Mouse (Mus musculus) heart, embryonic 13.5 days (tissue): Measurements from ENCODE around the gene Retn. TPM values are rescaled to one million over a fixed set of nuclear protein-coding genes. Genes with fewer than 3 reads are reported as not detected.

ENCODE experiments used
- ATAC-seq: fragments of 200-750 bp; cut with Nextera tagmentation; 2 replicates; pipeline ENCODE4 v1.8.0; 2017; ENCODE audit warnings: moderate TSS enrichment; ENCODE audit not compliant: insufficient number of reproducible peaks, low FRiP score, low TSS enrichment; ENCODE audit errors: extremely low read depth
- H3K27ac ChIP-seq: fragments of 300-500 bp; sonication (generic); replicated peaks from 2 replicates; pipeline ENCODE4 v1.5.1; 2015; ENCODE audit warnings: moderate library complexity, mild to moderate bottlenecking, inconsistent platforms
- H3K27me3 ChIP-seq: fragments of 300-500 bp; sonication (generic); replicated peaks from 2 replicates; pipeline ENCODE4 v1.6.1; 2015; ENCODE audit warnings: mild to moderate bottlenecking, inconsistent platforms
- H3K36me3 ChIP-seq: fragments of 300-500 bp; sonication (generic); 2 replicates; pipeline ENCODE4 v1.6.1; 2015; ENCODE audit warnings: mild to moderate bottlenecking, inconsistent platforms
- H3K4me1 ChIP-seq: fragments of 300-500 bp; sonication (generic); 2 replicates; pipeline ENCODE4 v1.6.1; 2015; ENCODE audit warnings: inconsistent platforms
- H3K4me2 ChIP-seq: fragments of 300-500 bp; sonication (generic); 2 replicates; pipeline ENCODE4 v1.6.1; 2015; ENCODE audit warnings: inconsistent platforms, mild to moderate bottlenecking, moderate library complexity
- H3K4me3 ChIP-seq: fragments of 300-500 bp; sonication (generic); 2 replicates; pipeline ENCODE4 v1.5.1; 2015; ENCODE audit warnings: moderate library complexity, mild to moderate bottlenecking, inconsistent platforms
- H3K9ac ChIP-seq: fragments of 300-500 bp; sonication (generic); 2 replicates; pipeline ENCODE4 v1.6.1; 2015; ENCODE audit warnings: inconsistent platforms, mild to moderate bottlenecking, moderate library complexity
- H3K9me3 ChIP-seq: fragments of 300-500 bp; sonication (generic); 2 replicates; pipeline ENCODE4 v1.6.1; 2016; ENCODE audit warnings: inconsistent platforms
- WGBS: fragments of 180-500 bp; shearing (Covaris S2); methylation state at CpG from one replicate; pipeline ENCODE4 v1.1.7; 2015; ENCODE audit warnings: mixed read lengths; 5-methylcytosine and 5-hydroxymethylcytosine counted together
- polyA plus RNA-seq: library from polyadenylated mRNA; unstranded; fragments of >200 nt; fragmentation: Nextera tagmentation; extraction: Ambion mirVana; gene quantifications from 2 replicates; pipeline ENCODE4 v1.2.1, GENCODE M21; 2015

Retn gene
- polyA plus RNA-seq, 1 experiment from 2014 or later = not detected

- ATAC-seq = no peak
Measured at GRCm38 (mm10) chr8:3631478-3631875, 24.1 kb upstream of the Retn start.

GRCm38 (mm10) chr8:3645804-3646203 is 9.8 kb upstream of the Retn start:
- 0 out of 2 replicates have a peak, but pooled peaks cover 4% of the 10 kb centered on the region for H3K27me3 ChIP-seq
- WGBS = 19% methylated on average over 5 of the region's 5 CpGs
- ATAC-seq = no peak

More at GRCm38 (mm10) chr8:3631478-3631875, 24.1 kb upstream of the Retn start:
- Histone ChIP-seq H3K4me2 (peak overlapping the region; percentile 90), H3K4me3 (peak overlapping the region; percentile 75), H3K27me3 (peaks cover 19% of the 10 kb centered on the region), H3K27ac (no peak overlapping the region), H3K4me1 (peaks cover 7% of the 10 kb centered on the region), H3K9me3 (no peaks in the 10 kb centered on the region), H3K9ac (peak overlapping the region; percentile 83), H3K36me3 (peaks cover 26% of the 10 kb centered on the region)
- WGBS = 13% methylated on average over 8 of the region's 8 CpGs

GRCm38 (mm10) chr8:3646824-3647531 is 8.6 kb upstream of the Retn start:
- no peak for ATAC-seq
- Histone ChIP-seq H3K4me3 (no peak overlapping the region), H3K9me3 (no peaks in the 10 kb centered on the region), H3K27me3 (0 out of 2 replicates have a peak, but pooled peaks cover 4% of the 10 kb centered on the region), H3K36me3 (peaks cover 7% of the 10 kb centered on the region; the same call in 1 of the 2 replicates), H3K27ac (no peak overlapping the region), H3K4me1 (no peaks in the 10 kb centered on the region), H3K4me2 (no peak overlapping the region), H3K9ac (no peak overlapping the region)
- 72% methylated on average over 6 of the region's 6 CpGs for WGBS

More at GRCm38 (mm10) chr8:3645804-3646203, 9.8 kb upstream of the Retn start:
- peaks cover 10% of the 10 kb centered on the region; the same call in 1 of the 2 replicates for H3K36me3 ChIP-seq
- H3K4me1 ChIP-seq = no peaks in the 10 kb centered on the region
- no peak overlapping the region for H3K4me3 ChIP-seq
- no peak overlapping the region for H3K27ac ChIP-seq
- H3K9me3 ChIP-seq = no peaks in the 10 kb centered on the region
- no peak overlapping the region for H3K9ac ChIP-seq
- no peak overlapping the region for H3K4me2 ChIP-seq

GRCm38 (mm10) chr8:3647561-3647960 is 8.0 kb upstream of the Retn start:
- 70% methylated on average over 4 of the region's 4 CpGs for WGBS
- H3K9me3 ChIP-seq = no peaks in the 10 kb centered on the region
- H3K36me3 ChIP-seq = peaks cover 4% of the 10 kb centered on the region; the same call in 1 of the 2 replicates
- no peak overlapping the region for H3K4me3 ChIP-seq
- no peak overlapping the region for H3K4me2 ChIP-seq
- H3K27me3 ChIP-seq = 0 out of 2 replicates have a peak, but pooled peaks cover 4% of the 10 kb centered on the region
- no peaks in the 10 kb centered on the region for H3K4me1 ChIP-seq
- H3K27ac ChIP-seq = no peak overlapping the region
- no peak overlapping the region for H3K9ac ChIP-seq
- no peak for ATAC-seq

- H3K27ac ChIP-seq = no peak overlapping the region
- 64% methylated on average over 2 of the region's 2 CpGs for WGBS
- ATAC-seq = no peak
- no peak overlapping the region for H3K4me3 ChIP-seq
- no peak overlapping the region for H3K4me2 ChIP-seq
- no peaks in the 10 kb centered on the region for H3K36me3 ChIP-seq
- H3K9me3 ChIP-seq = no peaks in the 10 kb centered on the region
- H3K9ac ChIP-seq = no peak overlapping the region
- H3K27me3 ChIP-seq = 0 out of 2 replicates have a peak, but pooled peaks cover 4% of the 10 kb centered on the region
- no peaks in the 10 kb centered on the region for H3K4me1 ChIP-seq
Measured at GRCm38 (mm10) chr8:3648268-3648667, 7.3 kb upstream of the Retn start.

- Histone ChIP-seq H3K9me3 (no peaks in the 10 kb centered on the region), H3K36me3 (no peaks in the 10 kb centered on the region), H3K27me3 (0 out of 2 replicates have a peak, but pooled peaks cover 7% of the 10 kb centered on the region), H3K4me1 (no peaks in the 10 kb centered on the region), H3K4me3 (no peak overlapping the region), H3K9ac (no peak overlapping the region), H3K4me2 (peak overlapping the region; percentile 35), H3K27ac (no peak overlapping the region)
- 53% methylated on average over 1 of the region's 1 CpGs for WGBS
- no peak for ATAC-seq
Measured at GRCm38 (mm10) chr8:3648990-3649389, 6.6 kb upstream of the Retn start.

GRCm38 (mm10) chr8:3652845-3653244 is 2.7 kb upstream of the Retn start:
- Histone ChIP-seq H3K4me2 (no peak overlapping the region), H3K4me3 (no peak overlapping the region), H3K4me1 (no peaks in the 10 kb centered on the region), H3K27me3 (peaks cover 20% of the 10 kb centered on the region), H3K9ac (no peak overlapping the region), H3K36me3 (no peaks in the 10 kb centered on the region), H3K27ac (no peak overlapping the region), H3K9me3 (no peaks in the 10 kb centered on the region)
- 58% methylated on average over 3 of the region's 3 CpGs for WGBS
- no peak for ATAC-seq

- no peaks in the 10 kb centered on the region for H3K36me3 ChIP-seq
- WGBS = 63% methylated on average over 11 of the region's 11 CpGs
- no peaks in the 10 kb centered on the region for H3K9me3 ChIP-seq
- H3K4me2 ChIP-seq = no peak overlapping the region
- no peak overlapping the region for H3K9ac ChIP-seq
- ATAC-seq = no peak; the same call in 1 of the 2 replicates
- H3K27ac ChIP-seq = no peak overlapping the region
- H3K4me1 ChIP-seq = no peaks in the 10 kb centered on the region
- H3K27me3 ChIP-seq = peaks cover 22% of the 10 kb centered on the region
- no peak overlapping the region for H3K4me3 ChIP-seq
Measured at GRCm38 (mm10) chr8:3654726-3655508, 653 bp upstream of the Retn start.

- WGBS = 27% methylated on average over 7 of the region's 7 CpGs
- no peak overlapping the region for H3K9ac ChIP-seq
- H3K4me1 ChIP-seq = no peaks in the 10 kb centered on the region
- no peaks in the 10 kb centered on the region for H3K9me3 ChIP-seq
- no peak overlapping the region for H3K27ac ChIP-seq
- ATAC-seq = no peak
- peaks cover 22% of the 10 kb centered on the region for H3K27me3 ChIP-seq
- no peak overlapping the region for H3K4me2 ChIP-seq
- no peaks in the 10 kb centered on the region for H3K36me3 ChIP-seq
- H3K4me3 ChIP-seq = no peak overlapping the region
Measured at GRCm38 (mm10) chr8:3656725-3657381, 1.3 kb downstream of the Retn start.

- WGBS = 69% methylated on average over 8 of the region's 8 CpGs
Measured at GRCm38 (mm10) chr8:3660889-3661288, 5.3 kb downstream of the Retn start.

GRCm38 (mm10) chr8:3664405-3664804 is 8.8 kb downstream of the Retn start:
- Histone ChIP-seq H3K4me3 (no peak overlapping the region), H3K9ac (no peak overlapping the region), H3K4me2 (no peak overlapping the region), H3K9me3 (no peaks in the 10 kb centered on the region), H3K36me3 (no peaks in the 10 kb centered on the region), H3K27ac (no peak overlapping the region), H3K4me1 (no peaks in the 10 kb centered on the region), H3K27me3 (0 out of 2 replicates have a peak, but pooled peaks cover 9% of the 10 kb centered on the region)
- no peak for ATAC-seq
- 50% methylated on average over 5 of the region's 5 CpGs for WGBS

More at GRCm38 (mm10) chr8:3660889-3661288, 5.3 kb downstream of the Retn start:
- no peaks in the 10 kb centered on the region for H3K9me3 ChIP-seq
- H3K27ac ChIP-seq = no peak overlapping the region
- H3K4me3 ChIP-seq = no peak overlapping the region
- H3K9ac ChIP-seq = no peak overlapping the region
- ATAC-seq = no peak
- no peak overlapping the region for H3K4me2 ChIP-seq
- no peaks in the 10 kb centered on the region for H3K4me1 ChIP-seq
- no peaks in the 10 kb centered on the region for H3K36me3 ChIP-seq
- H3K27me3 ChIP-seq = peaks cover 22% of the 10 kb centered on the region
